Mouse (Mus musculus) kidney, adult 11 months (tissue): ENCODE measurements around the gene Pld4.

ENCODE experiments used
- DNase-seq: peaks from one replicate; pipeline ENCODE4 v3.0.0; 2022

The Pld4 gene

GRCm38 (mm10) chr12:112760154-112760926 lies at the start of gene Pld4:
Gene Pld4 (plus strand): TSS chr12:112760655.
- DNase-seq = no peak

- no peak for DNase-seq
These were observed 46.5 kb upstream of the Pld4 start for GRCm38 (mm10) chr12:112713984-112714383.

GRCm38 (mm10) chr12:112717140-112717539 lies 43.3 kb upstream of the Pld4 start:
- DNase-seq = peak; percentile 59

GRCm38 (mm10) chr12:112718995-112719394 lies 41.5 kb upstream of the Pld4 start:
- no peak for DNase-seq

GRCm38 (mm10) chr12:112720216-112720615 lies 40.2 kb upstream of the Pld4 start, which contains the start of gene Cep170b:
Gene Cep170b (plus strand): TSS chr12:112720455.
- peak; percentile 52 for DNase-seq

- DNase-seq = peak; percentile 71
These were observed 39.5 kb upstream of the Pld4 start for GRCm38 (mm10) chr12:112720890-112721423.

- peak; percentile 94 for DNase-seq
These were observed 38.8 kb upstream of the Pld4 start for GRCm38 (mm10) chr12:112721424-112722239.

- DNase-seq = peak; percentile 74
These were observed 38.0 kb upstream of the Pld4 start for GRCm38 (mm10) chr12:112722240-112723027.

GRCm38 (mm10) chr12:112723028-112723330 lies 37.5 kb upstream of the Pld4 start:
- DNase-seq = no peak

GRCm38 (mm10) chr12:112723445-112723844 lies 37.0 kb upstream of the Pld4 start:
- DNase-seq = no peak

- peak; percentile 83 for DNase-seq
These were observed 36.2 kb upstream of the Pld4 start for GRCm38 (mm10) chr12:112724077-112724805.

- no peak for DNase-seq
These were observed 32.7 kb upstream of the Pld4 start for GRCm38 (mm10) chr12:112727801-112728200.

- no peak for DNase-seq
These were observed 29.6 kb upstream of the Pld4 start for GRCm38 (mm10) chr12:112730808-112731207.

GRCm38 (mm10) chr12:112732591-112732990 lies 27.9 kb upstream of the Pld4 start:
- DNase-seq = no peak

GRCm38 (mm10) chr12:112734108-112734820 lies 26.2 kb upstream of the Pld4 start:
- peak; percentile 76 for DNase-seq

GRCm38 (mm10) chr12:112734881-112735655 lies 25.4 kb upstream of the Pld4 start:
- DNase-seq = no peak

GRCm38 (mm10) chr12:112735896-112736635 lies 24.4 kb upstream of the Pld4 start:
- no peak for DNase-seq

- DNase-seq = no peak
These were observed 23.9 kb upstream of the Pld4 start for GRCm38 (mm10) chr12:112736636-112736925.

- DNase-seq = no peak
These were observed 23.4 kb upstream of the Pld4 start for GRCm38 (mm10) chr12:112737081-112737480.

- peak; percentile 73 for DNase-seq
These were observed 22.7 kb upstream of the Pld4 start for GRCm38 (mm10) chr12:112737761-112738160.
